Mouse (Mus musculus): ENCODE measurements around the gene Gm28047.

DNA sequence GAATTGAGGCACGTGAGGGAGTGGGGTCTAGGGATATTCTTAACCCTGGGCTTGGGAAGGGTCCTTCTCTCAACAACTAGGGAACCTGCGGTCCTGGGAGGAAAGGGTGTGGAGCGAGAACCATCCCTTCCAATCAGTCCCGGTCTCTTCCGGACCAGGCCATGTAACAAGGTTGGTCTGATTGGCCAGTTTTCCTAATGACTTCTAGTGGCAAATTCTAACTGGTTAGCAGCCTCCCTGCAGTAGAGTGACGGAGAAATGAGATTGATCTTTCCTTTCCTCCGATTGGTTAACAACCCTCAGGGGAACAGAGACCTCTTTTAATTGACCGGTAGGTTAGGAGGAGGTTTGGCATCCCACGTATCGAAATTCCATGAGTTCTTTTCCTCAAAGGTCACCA lies 48.7 kb upstream of the Gm28047 start:
- TF ChIP-seq POLR2A (IDR thresholded peaks at IDR 0.05; ENCODE audit: control insufficient read depth, low read depth, low read length) (no peak), CTCF (IDR thresholded peaks at IDR 0.05; ENCODE audit: control insufficient read depth, insufficient read depth, insufficient replicate concordance, low read depth, low read length) (no peak)

All from testis, adult 2 months (tissue).